Mouse (Mus musculus) heart, adult 8-10 months (tissue): ENCODE results near the gene Sv2b. TPM values are rescaled to one million over a fixed set of nuclear protein-coding genes. Genes with fewer than 3 reads are reported as not detected.
A peak's percentile ranks its signal among the peaks of the same experiment; 100 is the strongest.
"Not testable (repeated sequence)": the region's sequence is repeated elsewhere in the genome, so short reads cannot be mapped to it uniquely, and the experiment has no call there.

ENCODE experiments used
- DNase-seq: peaks from one replicate; pipeline ENCODE4 v3.0.0; 2022; ENCODE audit warnings: low spot score
- total RNA-seq, 4 experiments: library from RNA; stranded (reverse); gene quantifications; 2 replicates each; pipeline ENCODE4 v1.2.4; 2022

The Sv2b gene
- total RNA-seq, 4 experiments from 2014 or later: 0.38 to 1.3 (median 0.64) TPM

DNA sequence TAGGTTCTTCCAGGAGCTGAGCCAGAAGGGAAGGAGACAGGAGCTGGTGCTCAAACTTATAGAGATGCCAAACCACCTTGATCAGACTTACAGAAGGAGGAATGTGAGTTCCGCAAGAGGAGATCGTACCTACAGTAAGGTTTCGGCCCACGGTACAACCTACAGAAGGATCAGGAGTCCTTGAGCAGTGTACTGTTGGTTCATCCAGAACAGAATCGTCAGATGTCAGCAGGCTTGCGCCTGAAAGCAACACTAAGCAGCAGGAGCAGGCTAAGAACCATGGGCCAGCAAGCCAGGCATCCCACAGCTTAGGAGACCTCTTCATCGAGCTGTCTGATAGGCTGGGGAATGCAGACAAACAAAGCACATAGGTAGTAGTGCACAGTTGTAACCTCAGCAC lies 92.9 kb downstream of the Sv2b start:
- DNase-seq: no peak

DNA sequence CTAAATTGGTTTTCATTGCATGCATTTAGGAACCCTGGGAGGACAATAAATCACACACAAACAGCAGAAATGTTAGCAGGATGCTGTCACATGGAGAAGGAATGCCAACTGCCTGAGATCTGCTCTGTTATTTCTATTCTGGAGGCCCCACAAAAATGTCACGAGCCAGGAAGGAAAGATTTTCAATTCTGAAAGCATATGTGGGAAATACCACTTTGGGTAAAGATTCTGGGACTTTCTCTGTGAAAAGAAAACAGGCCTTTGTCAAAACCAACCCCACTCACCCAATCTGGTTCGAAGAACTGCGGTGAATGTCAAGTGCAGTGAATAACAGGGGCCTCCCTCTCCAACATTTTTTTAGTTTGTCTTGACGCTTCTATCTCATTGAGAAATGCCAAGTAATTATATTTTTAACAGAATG lies 99.8 kb downstream of the Sv2b start:
- DNase-seq: no peak

DNA sequence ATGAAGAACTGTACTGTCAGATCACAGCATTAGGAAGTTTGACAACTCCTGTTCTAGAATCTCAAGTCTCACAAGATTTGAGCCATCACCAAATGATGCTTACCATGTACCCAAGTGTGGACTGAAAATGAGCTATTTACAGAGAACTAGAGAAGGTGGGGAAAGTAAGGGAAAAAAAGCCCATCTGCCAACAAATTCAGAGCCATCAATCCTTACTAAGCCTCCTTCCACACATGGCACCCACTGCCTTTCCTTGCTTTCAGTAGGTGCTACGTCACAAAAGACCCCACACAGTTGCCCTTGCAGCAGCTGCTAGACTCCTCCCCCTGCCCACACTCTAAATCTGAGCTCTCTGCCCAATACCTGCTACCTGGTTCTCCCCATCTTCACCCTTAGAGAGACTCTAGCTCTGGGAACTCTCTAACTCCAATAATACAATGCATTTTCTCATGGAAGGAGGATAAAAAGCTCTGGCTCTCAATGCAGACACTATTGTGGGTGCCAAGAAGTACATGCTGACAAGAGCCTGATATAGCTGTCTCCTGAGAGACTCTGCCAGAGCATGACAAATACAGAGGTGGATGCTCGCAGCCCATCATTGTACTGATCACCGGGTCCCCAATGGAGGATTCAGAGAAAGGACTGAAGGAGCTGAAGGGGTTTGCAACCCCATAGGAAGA lies 101.0 kb downstream of the Sv2b start:
- no peak for DNase-seq

GRCm38 (mm10) chr7:75206671-75207070 lies 102.4 kb downstream of the Sv2b start:
- DNase-seq: peak; percentile 1

GRCm38 (mm10) chr7:75205386-75205785 lies 103.7 kb downstream of the Sv2b start:
- DNase-seq: no peak

DNA sequence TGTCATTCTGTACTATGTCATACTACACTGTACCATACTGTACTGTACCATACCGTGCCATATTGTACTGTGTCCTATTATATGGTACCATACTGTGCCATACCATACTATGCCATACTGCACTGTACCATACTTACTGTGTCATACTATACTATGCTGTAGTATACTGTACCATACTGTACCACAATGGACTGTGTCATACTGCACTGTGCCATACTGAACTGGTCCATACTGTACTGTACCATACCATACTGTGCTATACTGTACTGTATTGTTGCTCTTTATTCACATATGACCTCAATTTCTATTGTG lies 114.2 kb downstream of the Sv2b start:
- DNase-seq: not testable (repeated sequence)

- no peak for DNase-seq
These were observed 114.7 kb downstream of the Sv2b start for GRCm38 (mm10) chr7:75194158-75194918.

- DNase-seq: no peak
These were observed 118.9 kb downstream of the Sv2b start for GRCm38 (mm10) chr7:75190192-75190591.

DNA sequence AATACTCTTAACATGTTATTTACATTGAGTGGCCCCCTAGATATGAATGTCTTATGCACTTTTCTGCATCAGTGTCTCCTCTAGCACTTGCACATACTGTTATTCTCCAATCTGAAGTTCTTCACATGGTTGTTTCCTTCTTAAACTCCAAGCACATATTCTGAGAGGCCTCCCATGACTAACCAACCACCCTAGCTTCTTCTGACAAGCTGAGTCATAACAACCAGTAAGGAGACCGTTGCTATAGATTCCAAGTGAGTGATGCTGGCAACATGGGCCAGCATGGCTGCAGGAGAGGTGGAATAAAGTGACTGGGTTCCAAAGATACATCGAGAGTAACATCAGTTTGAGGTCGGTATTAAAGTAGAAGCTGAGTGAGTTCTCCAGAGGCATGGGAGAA lies 134.0 kb downstream of the Sv2b start:
- no peak for DNase-seq

- DNase-seq: no peak
These were observed 141.6 kb downstream of the Sv2b start for GRCm38 (mm10) chr7:75167481-75167880.

DNA sequence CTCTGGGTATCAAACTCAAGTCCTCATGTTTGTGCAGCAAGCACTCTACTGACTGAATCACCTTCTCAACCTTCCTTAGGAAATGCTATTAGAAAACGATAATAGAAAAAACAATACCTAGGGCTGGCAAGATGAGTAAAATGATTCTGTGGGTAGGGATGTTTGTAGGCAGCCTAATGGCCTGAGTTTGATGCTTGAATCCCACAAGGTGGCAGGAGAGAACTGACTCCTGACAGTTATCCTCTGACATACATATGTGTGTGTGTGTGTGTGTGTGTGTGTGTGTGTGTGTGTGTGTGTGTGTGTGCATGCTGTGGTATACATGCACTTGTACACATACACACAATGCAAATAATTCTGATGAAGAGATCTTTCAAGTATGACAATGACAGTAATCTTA lies 161.9 kb downstream of the Sv2b start:
- no peak for DNase-seq

DNA sequence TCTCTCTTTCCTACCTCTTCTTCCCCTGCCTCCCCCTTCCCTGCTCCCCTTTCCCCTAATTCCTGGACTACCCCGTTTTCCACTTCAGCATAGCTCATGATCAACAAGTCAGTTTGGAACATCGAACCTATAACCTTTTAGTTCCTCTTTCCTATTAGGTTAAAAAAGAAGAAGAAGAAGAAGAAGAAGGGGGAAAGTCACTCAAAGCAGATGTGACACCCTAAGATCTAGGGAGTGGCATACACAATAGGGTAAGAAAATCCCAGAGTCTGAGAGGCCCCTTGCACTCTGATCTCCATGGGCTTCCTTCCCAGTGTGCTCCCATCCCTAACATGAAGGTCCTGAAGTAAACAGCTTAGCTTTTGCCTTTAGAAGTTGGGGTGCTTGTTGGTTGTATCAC lies 166.3 kb downstream of the Sv2b start:
- DNase-seq: no peak

- DNase-seq: no peak
These were observed 167.0 kb downstream of the Sv2b start for GRCm38 (mm10) chr7:75141919-75142700.

DNA sequence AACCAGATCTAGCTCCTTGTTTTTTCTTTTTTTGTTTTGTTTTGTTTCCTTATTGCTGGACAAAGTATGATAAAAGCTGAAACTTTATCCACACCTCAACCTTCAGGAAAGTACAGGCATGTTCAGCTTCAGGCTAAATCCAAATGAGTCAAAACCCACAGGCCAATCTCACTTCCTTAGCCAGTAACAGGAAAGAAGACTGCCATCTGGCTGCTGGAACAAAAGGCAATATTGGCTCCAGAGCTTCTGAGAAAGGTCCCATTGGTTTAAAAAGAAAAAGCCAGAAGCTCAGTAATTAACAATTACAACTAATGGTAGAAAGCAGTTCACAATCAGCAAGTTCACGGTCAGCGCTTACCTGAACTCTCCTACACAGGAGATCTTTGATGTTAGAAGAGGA lies 169.8 kb downstream of the Sv2b start:
- no peak for DNase-seq

DNA sequence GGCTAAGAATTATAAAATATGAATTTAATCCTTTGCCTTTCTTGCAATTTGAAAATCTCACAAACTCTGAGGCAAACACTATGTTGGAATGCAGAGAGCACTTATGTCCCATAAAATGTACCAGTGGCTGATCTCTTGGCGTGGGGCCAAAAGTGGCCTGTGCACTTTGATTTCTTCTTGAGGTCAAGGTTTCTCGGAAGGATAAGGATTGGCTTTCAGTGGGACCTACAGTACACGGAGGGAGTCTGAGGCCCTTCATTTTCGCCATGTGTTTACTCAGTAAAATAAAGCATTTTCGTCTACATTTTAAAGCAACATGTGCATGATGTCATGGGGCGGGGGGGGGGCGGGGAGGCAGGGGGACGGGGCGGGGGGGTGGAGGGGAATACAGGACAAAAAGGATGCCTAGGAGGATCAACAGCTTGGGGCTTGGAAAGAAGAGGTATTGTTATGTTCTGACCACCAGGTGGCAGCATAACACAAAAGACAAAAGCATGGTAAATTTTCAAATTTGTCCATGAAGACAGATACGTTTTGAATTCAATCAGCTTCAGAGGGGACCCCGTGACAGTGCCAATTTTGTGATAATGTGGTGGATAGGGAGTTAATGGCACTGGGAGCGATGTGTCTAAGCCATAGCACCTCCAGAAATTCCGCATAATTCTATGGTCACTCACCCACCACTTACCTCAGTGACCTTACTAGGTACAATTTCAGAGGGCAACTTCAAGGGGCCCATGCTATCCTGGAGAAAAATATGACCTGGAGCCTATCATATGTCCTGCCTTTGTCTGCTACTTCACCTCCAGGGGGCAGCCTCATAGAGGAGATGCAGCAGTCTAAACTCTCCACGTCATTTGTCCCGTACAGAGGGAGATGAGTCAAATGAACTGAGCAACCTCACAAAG lies 174.1 kb downstream of the Sv2b start:
- DNase-seq: no peak

- DNase-seq: no peak
These were observed 181.0 kb downstream of the Sv2b start for GRCm38 (mm10) chr7:75128036-75128435.

- DNase-seq: no peak
These were observed 185.0 kb downstream of the Sv2b start for GRCm38 (mm10) chr7:75124067-75124466.

GRCm38 (mm10) chr7:75118022-75118673 lies 190.9 kb downstream of the Sv2b start:
- DNase-seq: peak; percentile 40

GRCm38 (mm10) chr7:75110689-75111088 lies 198.4 kb downstream of the Sv2b start:
- DNase-seq: peak; percentile 32

GRCm38 (mm10) chr7:75107441-75107840 lies 201.6 kb downstream of the Sv2b start:
- no peak for DNase-seq

- DNase-seq: no peak
These were observed 205.2 kb downstream of the Sv2b start for GRCm38 (mm10) chr7:75103900-75104299.
